Mouse (Mus musculus): ENCODE data around the gene Mcl1. TPM values are rescaled to one million over a fixed set of nuclear protein-coding genes. Genes with fewer than 3 reads are reported as not detected.
A peak's percentile ranks its signal among the peaks of the same experiment; 100 is the strongest.
"Not testable (repeated sequence)": the region's sequence is repeated elsewhere in the genome, so short reads cannot be mapped to it uniquely, and the experiment has no call there.

Gene Mcl1
- total RNA-seq, 4 experiments from 2014 or later, result 177 to 189 (median 179) TPM

DNA sequence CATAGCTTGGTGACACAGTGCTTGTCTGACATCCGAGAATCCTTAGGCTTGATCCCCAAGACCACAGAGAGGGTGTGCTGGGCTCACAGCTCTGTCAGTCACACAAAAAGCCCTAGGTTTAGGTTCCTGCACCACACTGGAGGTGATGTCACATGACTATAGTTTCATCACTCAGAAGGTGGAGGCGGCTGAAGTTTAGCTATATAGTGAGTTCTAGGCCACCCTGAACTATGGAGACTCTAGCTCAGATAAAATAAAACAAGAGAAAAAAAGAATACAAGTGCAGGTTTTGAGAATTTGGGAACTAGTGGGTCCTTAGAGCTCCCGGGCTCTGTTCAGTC, 7.6 kb upstream of the Mcl1 start:
- DNase-seq, result no peak

DNA sequence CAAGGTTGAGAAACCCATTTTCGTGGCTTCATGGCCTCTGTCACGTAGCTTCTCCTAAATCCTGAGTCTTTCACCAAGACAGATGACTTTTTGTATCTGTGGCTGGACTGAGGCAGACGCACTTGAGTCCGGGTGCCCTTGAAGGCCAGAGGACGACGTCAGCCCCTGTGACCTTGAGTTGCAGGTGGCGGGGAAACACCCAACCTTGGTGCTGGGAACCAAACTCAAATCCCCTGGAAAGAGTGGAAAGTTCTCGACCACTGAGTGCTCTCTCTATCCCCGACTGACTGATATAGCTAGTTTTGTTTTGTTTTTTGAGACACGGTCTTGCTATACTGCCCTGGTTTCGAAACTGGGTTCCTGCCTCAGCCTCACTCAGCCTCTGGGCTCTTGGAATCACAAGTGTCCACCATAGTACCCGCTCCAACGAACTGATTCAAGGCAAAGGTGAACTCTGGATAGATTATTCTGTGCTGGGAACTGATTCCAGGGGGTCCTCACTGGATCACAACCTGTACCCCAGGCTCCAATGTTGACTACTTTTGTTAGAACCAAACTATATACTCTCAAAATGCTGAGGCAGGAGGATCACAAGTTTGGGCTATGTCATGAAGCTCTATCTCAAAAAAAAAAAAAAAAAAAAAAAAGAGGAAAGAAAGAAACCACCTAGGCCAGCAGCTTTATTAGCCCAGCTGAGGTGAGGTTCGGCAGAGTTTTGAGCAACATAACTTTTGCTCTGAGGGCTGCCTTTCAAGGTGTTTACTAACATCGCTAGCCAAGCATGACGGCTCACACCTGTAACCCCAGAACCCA, 7.0 kb upstream of the Mcl1 start:
- no peak for DNase-seq

DNA sequence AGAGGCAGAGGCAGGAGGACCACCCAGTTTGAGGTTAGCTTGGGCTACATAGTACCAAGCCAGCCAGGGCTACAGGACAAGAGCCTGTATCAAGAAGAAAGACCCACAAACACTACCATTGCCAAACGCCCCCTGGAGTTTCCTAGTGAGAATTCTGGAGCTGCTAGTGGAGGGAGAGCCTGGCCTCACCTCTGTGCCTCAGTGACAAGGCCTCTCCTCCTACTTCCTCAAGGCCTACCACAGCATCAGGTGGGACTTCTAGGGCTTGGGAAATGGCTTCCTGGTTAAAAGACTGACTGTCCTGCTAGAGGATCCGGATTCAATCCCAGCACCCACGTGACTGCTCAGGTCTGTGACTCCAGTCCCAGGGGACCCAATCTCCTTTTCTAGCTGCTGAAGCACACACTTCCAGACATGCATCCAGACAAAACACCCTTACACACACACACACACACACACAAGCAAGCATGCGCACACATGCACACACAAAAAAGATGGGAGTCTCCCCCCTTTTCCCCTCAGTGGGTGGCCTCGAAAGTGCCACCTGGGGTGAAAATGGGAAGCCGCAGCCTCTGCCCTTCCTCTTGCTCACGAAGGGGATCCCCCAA, 6.3 kb upstream of the Mcl1 start:
- DNase-seq, result no peak

DNA sequence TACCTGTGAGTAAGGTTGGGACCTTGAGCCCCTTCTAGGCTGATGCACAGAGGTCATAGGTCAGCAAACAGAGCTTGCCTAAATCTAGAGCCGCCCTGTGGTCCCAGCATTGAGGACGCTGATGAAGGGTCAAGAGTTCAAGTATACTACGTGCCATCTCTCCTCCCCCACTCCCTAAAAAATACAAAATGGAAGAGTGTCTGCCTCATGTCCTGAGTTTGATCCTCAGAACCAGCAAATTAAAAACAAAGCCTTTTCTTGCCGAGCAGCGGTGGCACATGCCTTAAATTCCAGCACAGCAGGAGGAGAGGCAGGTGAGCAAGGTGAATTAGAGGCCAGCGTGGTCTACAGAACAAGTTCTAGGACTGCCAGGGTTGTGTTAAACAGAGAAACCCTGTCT, 5.7 kb upstream of the Mcl1 start:
- DNase-seq, result no peak

DNA sequence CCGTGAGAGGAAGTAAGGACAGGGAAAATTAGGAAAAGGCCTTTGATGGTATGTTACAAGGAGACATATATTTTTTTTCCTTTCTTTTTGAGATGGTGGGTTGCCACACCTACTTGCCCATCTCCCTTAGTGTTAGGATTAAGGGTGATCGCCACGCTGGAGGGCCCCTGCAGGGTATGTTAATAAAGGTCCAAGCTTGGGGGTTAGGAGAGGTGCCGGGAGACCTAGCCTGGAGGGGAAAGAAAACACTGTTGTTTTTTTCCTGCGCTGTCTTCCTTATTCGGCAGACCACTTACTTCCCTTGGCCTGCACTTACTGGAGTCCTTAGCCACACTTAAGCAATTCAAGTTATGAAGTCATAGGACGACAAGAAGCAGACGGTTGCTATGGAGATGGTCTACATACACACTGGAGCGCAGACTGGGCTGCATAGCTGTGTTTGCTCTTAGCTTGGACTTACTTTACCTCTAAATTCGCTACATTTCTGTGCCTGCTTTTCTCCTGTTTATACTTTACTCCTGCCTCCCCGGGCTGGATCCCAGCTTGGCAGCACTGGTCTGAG, 5.0 kb upstream of the Mcl1 start:
- no peak for DNase-seq

DNA sequence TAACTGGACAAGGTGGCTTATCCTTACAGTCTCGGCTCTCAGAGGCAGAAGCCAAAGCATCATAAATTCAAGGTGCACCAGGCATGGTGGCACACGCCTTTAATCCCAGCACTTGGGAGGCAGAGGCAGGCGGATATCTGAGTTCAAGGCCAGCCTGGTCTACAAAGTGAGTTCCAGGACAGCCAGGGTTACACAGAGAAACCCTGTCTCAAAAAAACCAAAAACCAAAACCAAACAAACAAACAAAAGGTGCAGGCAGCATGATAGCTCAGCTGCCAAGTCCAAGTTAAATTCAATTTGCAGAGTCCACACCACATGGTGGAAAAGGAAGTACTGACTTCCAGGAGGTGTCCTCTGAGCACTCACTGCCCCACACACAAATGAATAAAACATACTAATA, 4.2 kb upstream of the Mcl1 start:
- not testable (repeated sequence) for DNase-seq

DNA sequence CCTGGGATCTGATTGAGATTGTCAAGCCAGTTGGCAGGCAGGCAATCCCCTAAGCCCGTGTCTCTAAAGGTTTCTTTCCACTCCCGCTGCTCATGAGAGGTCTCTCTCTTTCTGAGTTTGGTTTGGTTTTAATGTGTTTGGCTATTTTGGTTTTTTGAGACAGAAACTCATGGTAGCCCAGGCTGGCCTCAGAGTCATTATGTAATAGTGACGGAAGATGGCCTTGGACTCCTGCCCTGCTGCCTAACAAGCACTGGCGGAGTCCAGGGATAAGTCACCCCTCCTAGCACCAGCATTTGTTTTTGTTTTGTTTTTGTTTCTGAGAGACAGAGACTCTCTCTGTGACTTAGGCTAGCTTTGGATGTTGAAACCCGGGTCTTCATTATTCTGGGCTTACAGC, 3.2 kb upstream of the Mcl1 start:
- no peak for DNase-seq

DNA sequence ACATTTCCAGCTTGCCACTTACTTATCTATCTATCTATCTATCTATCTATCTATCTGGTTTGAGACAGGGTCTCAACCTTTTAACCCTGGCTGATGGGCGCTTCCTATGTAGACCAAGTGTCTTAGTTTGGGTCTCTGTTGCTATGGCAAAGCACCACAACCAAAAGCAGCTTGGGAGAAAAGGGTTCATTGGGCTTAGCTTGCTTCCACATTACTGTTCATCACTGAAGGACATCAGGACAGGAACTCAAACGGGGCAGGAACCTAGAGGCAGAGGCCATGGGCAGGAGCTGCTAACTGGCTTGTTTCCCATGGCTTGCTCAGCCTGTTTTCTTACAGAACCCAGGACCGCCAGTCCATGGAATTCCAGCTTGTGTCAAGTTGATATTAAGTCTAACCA, 1.5 kb upstream of the Mcl1 start:
- DNase-seq, result no peak

DNA sequence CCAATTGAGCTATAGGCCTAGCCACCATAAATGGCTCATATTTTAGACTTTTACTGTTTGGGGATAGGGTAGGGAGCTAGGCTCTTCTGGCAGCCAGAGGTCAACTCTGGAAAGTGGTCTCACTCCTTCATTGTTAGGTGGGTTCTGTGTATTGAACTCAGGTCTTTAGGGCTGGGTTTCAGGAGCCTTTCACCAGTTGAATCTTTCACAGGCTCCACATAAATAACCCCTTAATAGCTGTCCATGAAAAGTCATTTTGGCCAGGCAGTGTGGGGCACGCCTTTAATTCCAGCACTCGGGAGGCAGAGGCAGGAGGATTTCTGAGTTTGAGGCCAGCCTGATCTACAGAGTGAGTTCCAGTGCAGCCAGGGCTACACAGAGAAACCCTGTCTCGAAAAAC, 877 bp upstream of the Mcl1 start:
- no peak for DNase-seq

DNA sequence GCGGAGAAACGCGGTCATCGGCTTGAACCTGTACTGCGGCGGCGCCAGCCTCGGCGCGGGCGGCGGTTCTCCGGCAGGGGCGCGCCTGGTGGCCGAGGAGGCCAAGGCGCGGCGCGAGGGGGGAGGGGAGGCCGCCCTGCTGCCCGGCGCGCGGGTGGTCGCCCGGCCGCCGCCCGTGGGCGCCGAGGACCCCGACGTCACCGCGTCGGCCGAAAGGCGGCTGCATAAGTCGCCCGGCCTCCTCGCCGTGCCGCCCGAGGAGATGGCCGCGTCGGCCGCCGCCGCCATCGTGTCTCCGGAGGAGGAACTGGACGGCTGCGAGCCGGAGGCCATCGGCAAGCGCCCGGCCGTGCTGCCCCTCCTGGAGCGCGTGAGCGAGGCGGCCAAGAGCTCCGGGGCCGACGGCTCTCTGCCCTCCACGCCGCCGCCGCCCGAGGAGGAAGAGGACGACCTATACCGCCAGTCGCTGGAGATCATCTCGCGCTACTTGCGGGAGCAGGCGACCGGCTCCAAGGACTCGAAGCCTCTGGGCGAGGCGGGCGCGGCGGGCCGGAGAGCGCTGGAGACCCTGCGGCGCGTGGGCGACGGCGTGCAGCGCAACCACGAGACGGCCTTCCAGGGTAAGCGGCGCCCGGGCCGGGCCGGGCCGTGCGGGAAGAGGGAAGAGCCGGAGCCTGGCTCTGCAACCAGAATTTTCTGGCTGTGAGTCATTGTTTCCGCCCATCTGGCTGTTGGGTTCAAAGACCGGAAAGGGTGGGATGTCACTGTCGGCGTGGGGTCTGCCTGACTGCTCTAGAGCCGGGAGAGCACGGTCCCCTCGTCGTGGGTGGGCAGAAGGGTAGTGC, 502 bp downstream of the Mcl1 start:
- DNase-seq, result peak; percentile 74

DNA sequence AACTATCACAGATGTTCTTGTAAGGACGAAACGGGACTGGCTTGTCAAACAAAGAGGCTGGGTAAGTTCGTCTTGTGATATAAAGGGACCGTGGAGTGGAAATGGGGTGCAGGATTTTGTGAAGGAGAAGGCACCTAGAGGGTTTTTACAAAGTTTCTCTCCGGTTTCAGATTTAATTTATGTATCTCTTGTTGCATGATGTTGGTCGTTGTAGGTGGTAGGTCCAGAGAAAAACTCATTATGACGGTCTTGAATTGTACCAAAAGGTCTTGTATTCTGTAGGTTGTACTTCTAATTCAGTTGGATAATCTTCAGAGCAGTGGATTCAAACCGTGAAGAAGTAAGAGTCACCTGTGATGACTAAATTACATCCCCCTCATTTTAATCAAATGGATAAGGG, 1.4 kb downstream of the Mcl1 start:
- no peak for DNase-seq

DNA sequence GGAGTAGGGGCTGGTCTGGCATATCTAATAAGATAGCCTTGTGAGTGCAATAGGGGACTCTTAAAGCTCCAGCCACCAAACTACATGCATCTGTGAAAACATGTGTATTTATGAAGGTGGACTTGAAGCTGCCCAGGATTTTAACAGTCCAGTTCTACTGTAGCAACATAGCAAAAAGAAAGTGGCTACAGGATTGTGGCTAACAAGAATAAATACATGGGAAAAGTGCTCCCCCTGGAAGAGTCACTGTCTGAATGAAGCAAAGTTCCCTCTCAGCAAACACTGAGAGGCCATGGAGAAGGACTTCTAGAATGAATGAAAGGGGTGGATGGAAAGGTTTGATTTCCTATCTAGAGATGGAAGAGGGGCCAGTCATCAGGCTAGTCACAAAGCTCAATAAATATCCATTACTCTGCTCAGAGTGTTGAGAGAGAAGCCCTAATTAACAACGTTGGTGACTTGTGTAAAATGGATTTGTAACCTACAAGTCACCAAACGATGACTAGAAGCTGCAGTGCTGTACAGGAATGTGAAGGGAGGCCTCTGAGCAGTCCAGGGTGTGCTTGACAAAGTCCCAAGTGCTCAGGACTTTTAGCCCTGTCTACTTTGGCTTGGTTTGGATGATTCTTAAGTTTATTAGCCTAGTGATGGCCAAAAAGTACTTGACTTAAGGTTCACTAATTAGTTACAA, 2.3 kb downstream of the Mcl1 start:
- no peak for DNase-seq

DNA sequence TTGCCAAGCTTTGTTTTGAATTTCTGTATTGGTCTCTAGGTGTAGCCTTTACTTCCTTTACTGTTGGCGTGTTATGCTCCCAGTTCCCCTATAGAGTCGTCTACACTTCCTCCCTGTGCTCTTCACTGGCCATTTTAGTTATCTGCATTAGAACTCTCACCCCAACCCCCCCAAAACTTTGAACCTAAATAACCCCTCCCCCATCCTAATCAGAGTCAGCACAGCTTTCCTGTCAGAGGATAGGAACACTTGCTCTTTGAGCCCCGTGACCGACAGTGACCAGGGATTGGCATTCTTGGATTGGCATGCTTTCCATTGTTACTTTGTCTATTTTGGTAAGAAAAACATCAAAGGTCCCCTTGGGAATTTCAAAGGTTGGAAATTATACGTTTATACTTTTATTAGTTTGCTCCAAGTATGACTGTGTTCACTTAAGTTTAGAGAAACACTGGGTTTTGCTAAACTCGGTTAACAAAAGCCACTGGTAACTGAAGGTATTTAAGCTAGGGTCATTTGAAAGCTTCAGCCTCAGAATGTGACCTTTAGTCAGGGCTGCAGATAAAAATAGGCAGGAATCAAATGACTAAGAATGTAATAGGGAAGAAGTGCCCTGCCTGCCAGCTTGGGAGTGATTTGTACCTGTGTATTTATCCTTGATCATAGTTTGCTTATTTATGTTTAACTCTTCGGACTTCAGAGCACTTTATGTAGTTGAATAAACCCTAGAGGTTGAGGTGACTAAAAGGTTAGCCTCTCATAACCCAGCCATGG, 3.5 kb downstream of the Mcl1 start:
- DNase-seq, result no peak

DNA sequence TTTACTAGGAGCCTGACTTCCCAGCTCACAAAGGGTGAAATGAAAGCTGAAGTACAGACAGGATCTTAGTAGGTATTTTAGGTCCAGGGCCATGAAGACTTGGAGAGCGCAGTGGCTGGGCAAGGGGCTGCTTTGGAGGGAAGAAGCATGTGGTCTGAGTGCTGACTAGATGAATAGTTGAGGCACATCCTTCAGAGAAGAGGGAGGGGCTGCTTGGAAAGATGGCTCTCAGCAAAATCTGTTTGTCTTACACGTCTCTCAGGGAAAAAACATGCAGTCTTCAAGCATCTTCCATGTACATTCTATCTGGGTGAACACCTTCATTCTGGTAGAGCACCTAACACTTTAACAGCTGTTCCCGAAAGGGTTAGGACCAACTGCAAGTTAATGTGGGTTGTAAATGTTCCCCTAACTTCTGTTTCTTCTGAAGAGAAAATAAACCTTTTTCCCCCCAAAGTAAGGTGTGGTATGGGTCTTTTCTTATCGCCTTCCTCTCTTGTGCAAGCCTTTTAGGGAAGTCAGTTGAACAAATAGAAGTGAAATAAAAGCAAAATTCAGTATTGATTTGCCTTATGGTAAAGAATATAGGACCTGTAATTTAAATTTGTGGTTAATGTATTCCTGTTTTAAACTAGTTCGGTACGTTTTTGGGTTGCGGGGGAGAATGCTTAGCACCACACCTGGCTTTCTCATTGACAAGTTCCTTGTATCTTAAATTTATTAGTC, 4.3 kb downstream of the Mcl1 start:
- DNase-seq, result no peak

DNA sequence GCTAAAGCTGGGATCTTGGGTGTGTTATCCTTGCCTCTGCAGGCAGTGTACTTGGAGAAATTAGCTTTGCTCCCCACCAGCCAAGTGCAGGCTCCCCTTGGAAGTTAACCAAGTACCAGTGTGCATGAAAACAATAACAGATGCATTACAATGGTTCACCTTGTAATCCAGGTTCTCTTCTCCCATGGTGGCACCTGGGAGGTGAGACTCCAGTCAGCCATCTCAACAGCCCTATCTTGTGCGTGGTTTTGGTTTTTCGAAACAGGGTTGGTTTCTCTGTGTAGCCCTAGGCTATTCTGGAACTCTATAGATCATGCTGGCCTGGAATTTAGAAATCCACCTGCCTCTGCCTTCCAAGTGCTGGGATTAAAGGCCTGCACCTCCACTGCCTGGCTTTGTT, 4.9 kb downstream of the Mcl1 start:
- DNase-seq, result no peak

DNA sequence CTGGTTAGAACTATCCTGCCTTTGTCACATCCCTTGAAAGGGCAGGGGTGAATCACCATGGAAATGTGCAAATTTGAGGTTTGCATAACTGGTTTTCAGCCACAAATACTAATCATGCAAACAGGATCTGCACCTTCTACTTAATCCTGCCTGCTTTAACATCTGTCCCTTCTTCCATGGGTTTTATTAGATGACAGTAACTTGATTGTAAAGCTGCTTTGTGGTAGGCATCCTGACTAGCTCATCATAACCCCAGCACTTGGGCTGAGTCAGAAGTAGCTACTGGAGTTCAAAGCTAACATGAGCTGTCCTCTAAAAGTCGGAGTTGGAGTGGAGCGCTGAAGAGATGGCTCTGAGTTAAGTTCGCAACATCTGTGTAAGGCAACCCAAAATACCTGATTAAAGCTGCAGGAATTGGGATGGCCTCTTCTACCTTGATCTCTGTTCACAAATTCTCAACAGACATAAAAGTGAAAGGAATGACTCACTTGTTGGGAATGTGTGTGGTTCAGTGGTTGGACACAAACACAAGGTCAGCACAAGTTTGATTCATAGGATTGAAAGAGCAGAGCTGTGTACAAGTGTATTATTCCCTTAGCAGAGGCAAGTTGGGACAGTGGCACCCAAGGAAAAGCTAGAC, 5.5 kb downstream of the Mcl1 start:
- no peak for DNase-seq

DNA sequence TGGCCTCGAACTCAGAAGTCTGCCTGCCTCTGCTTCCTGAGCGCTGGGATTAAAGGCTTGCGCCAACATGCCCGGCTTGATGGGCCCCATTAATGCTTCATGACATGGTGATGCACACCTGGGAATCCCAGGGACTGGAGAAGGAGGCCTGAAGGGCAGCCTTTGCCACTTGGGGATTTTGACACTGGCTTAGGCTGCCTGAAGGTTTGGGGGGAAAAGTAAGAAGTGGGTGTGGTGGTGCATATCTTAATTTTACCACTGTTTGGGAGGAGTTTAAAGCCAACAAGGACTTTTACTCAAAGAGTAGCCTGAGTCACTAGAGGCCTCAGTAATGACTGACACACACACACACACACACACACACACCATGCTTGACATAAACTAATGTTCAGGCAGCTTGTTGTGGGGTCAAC, 6.4 kb downstream of the Mcl1 start:
- DNase-seq, result no peak

DNA sequence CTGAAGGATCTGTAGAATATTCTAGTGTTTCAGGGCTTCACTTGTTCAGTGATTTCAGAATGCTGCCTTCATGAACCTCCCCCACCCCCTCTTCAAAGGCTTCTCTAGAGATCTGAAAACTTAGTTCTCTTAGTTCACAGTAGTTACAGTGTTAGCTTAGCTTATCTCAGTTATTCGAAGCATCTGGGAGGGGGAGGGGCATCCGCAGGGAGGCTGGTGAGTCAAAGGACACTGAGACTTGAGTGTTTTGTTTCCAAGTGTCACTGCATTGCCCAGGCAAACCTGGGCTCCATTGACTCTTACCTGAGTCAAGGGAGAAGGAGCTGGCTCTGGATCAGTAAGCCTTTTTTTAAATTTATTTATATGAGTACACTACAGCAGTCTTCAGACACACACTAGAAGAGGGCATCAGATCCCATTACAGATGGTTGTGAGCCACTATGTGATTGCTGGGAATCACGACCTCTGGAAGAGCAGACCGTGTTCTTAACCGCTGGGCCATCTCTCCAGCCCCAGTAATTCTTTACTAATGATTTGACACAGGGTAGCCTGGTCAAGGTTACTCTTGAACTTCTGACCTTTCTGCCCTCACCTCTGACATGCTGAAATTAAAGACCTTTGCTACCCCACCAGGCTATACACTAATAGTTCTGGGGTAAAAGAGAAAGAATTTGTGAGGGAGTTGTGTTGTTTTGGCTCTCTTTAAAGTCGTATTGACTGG, 7.7 kb downstream of the Mcl1 start:
- DNase-seq, result peak; percentile 75

DNA sequence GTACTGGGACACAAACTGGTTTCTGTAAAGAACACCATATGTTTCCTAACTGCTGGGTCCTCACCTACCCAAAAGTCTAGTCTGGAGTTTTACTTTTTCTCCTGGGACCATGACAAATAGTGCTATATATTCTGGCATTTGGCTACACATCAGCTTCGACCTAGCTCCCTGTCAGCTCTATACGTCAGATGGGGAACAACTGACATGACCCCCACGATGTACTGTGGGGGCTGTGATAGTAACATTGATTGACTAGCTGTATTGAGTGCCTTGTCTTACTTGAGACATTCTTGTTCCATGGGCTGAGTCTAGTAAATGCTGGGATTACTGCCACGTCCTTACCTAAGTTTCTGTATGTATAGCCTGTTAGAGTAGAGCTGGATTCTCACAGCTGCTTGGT, 8.9 kb downstream of the Mcl1 start:
- no peak for DNase-seq

DNA sequence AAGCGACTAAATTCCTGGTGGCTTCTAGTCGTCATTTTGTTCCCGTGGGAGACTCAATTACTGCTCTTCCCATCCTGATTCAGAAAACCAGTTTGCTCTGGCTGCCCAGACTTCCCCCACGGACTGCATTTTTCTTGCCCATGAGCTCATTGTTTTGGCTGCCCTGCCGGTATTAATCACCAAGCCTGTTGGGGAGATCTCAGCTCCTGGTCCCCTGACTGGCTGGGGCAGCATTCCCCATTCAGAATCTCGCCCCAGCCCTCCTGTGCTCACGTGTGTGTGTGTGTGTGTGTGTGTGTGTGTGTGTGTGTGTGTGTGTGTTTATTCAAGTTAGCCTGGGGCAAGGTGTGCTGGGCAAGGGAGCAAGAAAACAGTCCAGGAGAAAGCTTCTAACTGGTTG, 9.4 kb downstream of the Mcl1 start:
- DNase-seq, result peak; percentile 73

All from adrenal gland, adult 8-10 months (tissue).